Mouse (Mus musculus): ENCODE measurements around the gene Olfr661. TPM values are rescaled to one million over a fixed set of nuclear protein-coding genes. Genes with fewer than 3 reads are reported as not detected.

The Olfr661 gene
- not detected in 2 replicates for polyA plus RNA-seq (2014; fragmentation: Nextera tagmentation; extraction: Ambion mirVana)

DNA sequence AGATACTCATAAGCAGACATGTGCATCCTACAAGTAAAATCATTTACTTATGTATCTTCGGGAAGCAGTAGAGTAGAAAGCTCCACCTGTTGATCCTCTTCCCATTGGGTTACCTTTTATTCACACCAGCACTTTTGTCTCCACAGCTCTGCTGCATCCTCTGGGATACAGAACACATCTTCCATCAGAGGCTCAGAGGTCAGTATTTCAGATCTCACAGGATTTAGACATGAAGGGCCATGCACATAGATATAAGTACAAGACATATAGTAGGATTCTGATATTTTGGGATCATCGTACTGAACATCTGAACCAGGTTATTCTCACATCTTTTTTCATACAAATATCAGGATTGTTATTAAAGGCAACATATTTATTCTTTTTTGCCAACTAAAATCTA, at the start of gene Olfr661:
TSS of gene Olfr661 (plus strand) at position 301 of the 400 bp plus-strand sequence.
- WGBS (ENCODE audit: insufficient replicate concordance), result 79% methylated on average over 2 of the region's 2 CpGs
- no peak within 1 kb of the TSS for H3K27ac ChIP-seq (ENCODE audit: low read depth, low read length)
- no peak within 1 kb of the TSS for H3K4me3 ChIP-seq (ENCODE audit: low read depth, low read length)
- no peaks in the 10 kb centered on the region for H3K4me1 ChIP-seq (ENCODE audit: control insufficient read depth, insufficient read depth, low read length)
- H3K36me3 ChIP-seq (ENCODE audit: control insufficient read depth, insufficient read depth, low read length), result no peaks in the 10 kb centered on the region
- ATAC-seq (replicated peaks; ENCODE audit: insufficient number of reproducible peaks, low FRiP score, low TSS enrichment), result no peak
- H3K9me3 ChIP-seq (replicated peaks; ENCODE audit: control insufficient read depth, low read length), result no peaks in the 10 kb centered on the region
- no peak within 1 kb of the TSS for H3K9ac ChIP-seq (ENCODE audit: low read depth, low read length)
- H3K4me2 ChIP-seq, result no peak within 1 kb of the TSS
- H3K27me3 ChIP-seq (ENCODE audit: control insufficient read depth, insufficient read depth, low read length), result no peaks in the 10 kb centered on the region

DNA sequence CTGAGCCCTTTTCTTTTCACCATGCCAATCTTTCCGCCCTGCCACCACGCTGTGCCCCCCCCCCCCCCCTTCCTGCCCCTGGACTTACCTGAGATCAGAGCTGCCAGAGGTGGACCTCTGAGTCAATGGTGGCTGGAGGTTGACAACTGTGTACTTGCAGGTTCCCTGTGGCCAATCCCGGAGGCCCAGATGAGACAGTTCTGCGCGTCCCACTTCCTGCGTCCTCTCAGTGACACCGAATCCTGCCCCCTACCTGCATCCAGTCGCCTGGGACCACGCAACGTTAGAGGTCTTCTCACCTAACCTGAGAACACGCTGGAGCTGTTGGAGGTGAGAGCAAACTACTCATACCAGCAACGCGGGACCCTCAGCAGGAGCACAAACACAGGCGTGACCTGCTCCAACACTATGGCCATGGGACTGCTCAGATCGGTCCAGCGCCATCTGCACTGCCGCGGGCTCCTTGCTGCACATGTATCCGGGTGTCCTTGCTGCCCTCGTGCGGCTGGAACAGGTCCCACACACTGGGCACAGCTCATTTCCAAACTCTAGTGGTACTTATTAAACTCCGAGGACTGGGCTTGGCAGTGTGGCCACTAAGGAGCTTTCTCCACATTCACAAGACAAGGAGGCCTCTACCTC, 39.3 kb upstream of the Olfr661 start, which contains the start of gene Olfr658:
TSS of gene Olfr658 (minus strand) at position 465 of the 642 bp plus-strand sequence.
- Histone ChIP-seq H3K9me3 (replicated peaks; ENCODE audit: control insufficient read depth, low read length) (no peaks in the 10 kb centered on the region), H3K9ac (ENCODE audit: low read depth, low read length) (no peak within 1 kb of the TSS), H3K4me2 (peak within 1 kb of the TSS; percentile 59), H3K4me3 (ENCODE audit: low read depth, low read length) (peak within 1 kb of the TSS; percentile 29; the same call in 1 of the 2 replicates), H3K27ac (ENCODE audit: low read depth, low read length) (no peak within 1 kb of the TSS), H3K4me1 (ENCODE audit: control insufficient read depth, insufficient read depth, low read length) (no peaks in the 10 kb centered on the region), H3K27me3 (ENCODE audit: control insufficient read depth, insufficient read depth, low read length) (no peaks in the 10 kb centered on the region), H3K36me3 (ENCODE audit: control insufficient read depth, insufficient read depth, low read length) (no peaks in the 10 kb centered on the region)
- 23% methylated on average over 21 of the region's 22 CpGs for WGBS (ENCODE audit: insufficient replicate concordance)
- peak; percentile 81; the same call in 1 of the 2 replicates for ATAC-seq (replicated peaks; ENCODE audit: insufficient number of reproducible peaks, low FRiP score, low TSS enrichment)

DNA sequence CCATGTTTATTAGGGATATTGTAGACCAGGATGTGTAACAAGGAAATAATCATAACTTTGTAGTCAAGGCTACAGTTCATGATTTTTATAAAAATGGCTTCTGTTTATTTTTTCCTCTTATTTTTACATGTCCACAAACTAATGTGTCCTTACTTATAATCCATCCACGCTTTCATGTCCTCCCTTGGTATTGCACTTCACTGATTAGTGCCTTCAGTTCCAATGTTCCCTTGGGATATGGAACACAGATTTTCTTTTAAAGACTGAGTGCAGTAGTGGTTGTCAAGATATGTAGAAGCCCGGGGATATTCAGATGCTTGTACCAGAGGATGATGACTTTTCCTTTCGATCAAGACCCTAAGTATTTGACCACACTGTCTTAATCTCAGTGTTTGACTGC, 19.8 kb upstream of the Olfr661 start, which contains the start of gene Olfr659:
TSS of gene Olfr659 (plus strand) at position 301 of the 400 bp plus-strand sequence.
- H3K4me2 ChIP-seq, result no peak within 1 kb of the TSS
- H3K9ac ChIP-seq (ENCODE audit: low read depth, low read length), result no peak within 1 kb of the TSS
- H3K9me3 ChIP-seq (replicated peaks; ENCODE audit: control insufficient read depth, low read length), result no peaks in the 10 kb centered on the region
- H3K36me3 ChIP-seq (ENCODE audit: control insufficient read depth, insufficient read depth, low read length), result no peaks in the 10 kb centered on the region
- 80% methylated on average over 3 of the region's 3 CpGs for WGBS (ENCODE audit: insufficient replicate concordance)
- no peak within 1 kb of the TSS for H3K4me3 ChIP-seq (ENCODE audit: low read depth, low read length)
- H3K4me1 ChIP-seq (ENCODE audit: control insufficient read depth, insufficient read depth, low read length), result no peaks in the 10 kb centered on the region
- no peak within 1 kb of the TSS for H3K27ac ChIP-seq (ENCODE audit: low read depth, low read length)
- H3K27me3 ChIP-seq (ENCODE audit: control insufficient read depth, insufficient read depth, low read length), result no peaks in the 10 kb centered on the region
- ATAC-seq (replicated peaks; ENCODE audit: insufficient number of reproducible peaks, low FRiP score, low TSS enrichment), result no peak

Other genes with a start within 250 kb of the Olfr661 start
- 0.45 and 0.80 TPM in 2 replicates for gene Trim30a, start 221.3 kb upstream of the Olfr661 start, polyA plus RNA-seq (2014; fragmentation: Nextera tagmentation; extraction: Ambion mirVana)
- gene Trim30d, start 178.7 kb upstream of the Olfr661 start, polyA plus RNA-seq (2014; fragmentation: Nextera tagmentation; extraction: Ambion mirVana), result 0.07 TPM in 1 of 2 replicates, not detected in the other
- gene Olfr651, start 136.4 kb upstream of the Olfr661 start, polyA plus RNA-seq (2014; fragmentation: Nextera tagmentation; extraction: Ambion mirVana), result not detected in 2 replicates
- not detected in 2 replicates for gene Olfr652, start 125.6 kb upstream of the Olfr661 start, polyA plus RNA-seq (2014; fragmentation: Nextera tagmentation; extraction: Ambion mirVana)
- gene Olfr653, start 109.2 kb upstream of the Olfr661 start, polyA plus RNA-seq (2014; fragmentation: Nextera tagmentation; extraction: Ambion mirVana), result not detected in 2 replicates
- not detected in 2 replicates for gene Olfr654, start 99.5 kb upstream of the Olfr661 start, polyA plus RNA-seq (2014; fragmentation: Nextera tagmentation; extraction: Ambion mirVana)
- gene Olfr655, start 84.7 kb upstream of the Olfr661 start, polyA plus RNA-seq (2014; fragmentation: Nextera tagmentation; extraction: Ambion mirVana), result not detected in 2 replicates
- not detected in 2 replicates for gene Olfr656, start 72.5 kb upstream of the Olfr661 start, polyA plus RNA-seq (2014; fragmentation: Nextera tagmentation; extraction: Ambion mirVana)
- gene Olfr657, start 61.7 kb upstream of the Olfr661 start, polyA plus RNA-seq (2014; fragmentation: Nextera tagmentation; extraction: Ambion mirVana), result not detected in 2 replicates
- gene Olfr658, start 39.2 kb upstream of the Olfr661 start, polyA plus RNA-seq (2014; fragmentation: Nextera tagmentation; extraction: Ambion mirVana), result 0.09 TPM in 1 of 2 replicates, not detected in the other
- not detected in 2 replicates for gene Olfr659, start 19.7 kb upstream of the Olfr661 start, polyA plus RNA-seq (2014; fragmentation: Nextera tagmentation; extraction: Ambion mirVana)
- not detected in 2 replicates for gene Usp17le, start 91.0 kb downstream of the Olfr661 start, polyA plus RNA-seq (2014; fragmentation: Nextera tagmentation; extraction: Ambion mirVana)
- gene Usp17lb, start 156.1 kb downstream of the Olfr661 start, polyA plus RNA-seq (2014; fragmentation: Nextera tagmentation; extraction: Ambion mirVana), result not detected in 2 replicates
- gene Usp17la, start 170.5 kb downstream of the Olfr661 start, polyA plus RNA-seq (2014; fragmentation: Nextera tagmentation; extraction: Ambion mirVana), result not detected in 2 replicates
- gene Olfr665, start 191.5 kb downstream of the Olfr661 start, polyA plus RNA-seq (2014; fragmentation: Nextera tagmentation; extraction: Ambion mirVana), result not detected in 2 replicates
- gene Olfr666, start 209.5 kb downstream of the Olfr661 start, polyA plus RNA-seq (2014; fragmentation: Nextera tagmentation; extraction: Ambion mirVana), result not detected in 2 replicates
- gene Olfr667, start 235.0 kb downstream of the Olfr661 start, polyA plus RNA-seq (2014; fragmentation: Nextera tagmentation; extraction: Ambion mirVana), result not detected in 2 replicates
- gene Olfr668, start 241.6 kb downstream of the Olfr661 start, polyA plus RNA-seq (2014; fragmentation: Nextera tagmentation; extraction: Ambion mirVana), result not detected in 2 replicates
- not detected in 2 replicates for gene Olfr669, start 247.7 kb downstream of the Olfr661 start, polyA plus RNA-seq (2014; fragmentation: Nextera tagmentation; extraction: Ambion mirVana)